Mouse (Mus musculus) erythroblast, embryonic 14.5 days (primary cell): Measurements from ENCODE around the gene Clasp1.

ENCODE experiments used
- GATA1 ChIP-seq: IDR thresholded peaks from 2 replicates; pipeline ENCODE4 v1.6.1; 2012; ENCODE audit warnings: low read length, inconsistent platforms, mixed read lengths
- TAL1 ChIP-seq: IDR thresholded peaks from 3 replicates; pipeline ENCODE4 v1.6.1; 2012; ENCODE audit warnings: low read length, inconsistent platforms, mixed read lengths

GRCm38 (mm10) chr1:118457256-118457882, 68.5 kb downstream of the Clasp1 start:
- TF ChIP-seq GATA1 = no peak
- TF ChIP-seq TAL1 = no peak
